1 mouse cellular context compared by ENCODE assay signal in the genomic region with DNA sequence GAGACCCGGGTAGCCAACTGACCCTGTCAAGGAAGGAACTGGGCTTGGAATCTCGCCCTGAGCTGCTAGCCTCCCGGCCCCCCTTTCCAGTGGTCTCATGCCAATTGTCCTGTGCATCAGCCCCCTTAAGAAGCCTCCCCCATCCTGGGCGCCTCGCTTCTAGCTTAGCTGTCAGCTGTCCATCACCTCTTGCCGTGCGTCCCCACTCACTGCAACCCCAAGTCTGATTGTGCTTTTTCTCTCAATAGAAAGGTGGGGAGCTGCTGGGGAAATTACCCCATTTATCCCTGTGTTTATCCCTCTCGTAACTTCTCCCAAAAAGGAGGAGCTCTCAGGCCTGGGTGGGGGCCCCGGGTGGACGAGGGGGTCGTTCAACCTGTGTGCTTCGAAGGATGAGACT.
TF ChIP-seq lines count a peak whose summit lies in the region.

No protein-coding gene starts in this region.

TF ChIP-seq in ES-E14, 5 proteins besides CTCF, POLR2A, EP300 and RAD21:
- TF ChIP-seq HCFC1 (IDR thresholded peaks at IDR 0.05; ENCODE audit: borderline replicate concordance, insufficient read depth, low read length) (no peak), ZNF384 (IDR thresholded peaks at IDR 0.05; ENCODE audit: low read depth, low read length) (no peak), MAFK (IDR thresholded peaks at IDR 0.05; ENCODE audit: insufficient read depth, low read depth, low read length) (no peak), ZC3H11A (IDR thresholded peaks at IDR 0.05; ENCODE audit: borderline replicate concordance, low read depth, low read length) (no peak), CHD2 (IDR thresholded peaks at IDR 0.05; ENCODE audit: low read depth, low read length) (no peak)
